Mouse (Mus musculus): ENCODE measurements around the gene 6430548M08Rik. TPM values are rescaled to one million over a fixed set of nuclear protein-coding genes. Genes with fewer than 3 reads are reported as not detected.

Gene 6430548M08Rik
- polyA plus RNA-seq, 1 experiment from 2014 or later = 9.8 TPM

Other genes starting within 250 kb of the 6430548M08Rik start
- gene Usp10, start 203.8 kb upstream of the 6430548M08Rik start, polyA plus RNA-seq (2014; fragmentation: Nextera tagmentation; extraction: Ambion mirVana) = 130 and 136 TPM in 2 replicates
- 11.8 and 11.9 TPM in 2 replicates for gene Gm20388, start 203.3 kb upstream of the 6430548M08Rik start, polyA plus RNA-seq (2014; fragmentation: Nextera tagmentation; extraction: Ambion mirVana)
- 2.1 and 2.6 TPM in 2 replicates for gene Crispld2, start 121.7 kb upstream of the 6430548M08Rik start, polyA plus RNA-seq (2014; fragmentation: Nextera tagmentation; extraction: Ambion mirVana)
- 24.6 and 25.2 TPM in 2 replicates for gene Zdhhc7, start 12.7 kb upstream of the 6430548M08Rik start, polyA plus RNA-seq (2014; fragmentation: Nextera tagmentation; extraction: Ambion mirVana)
- gene Fam92b, start 63.3 kb downstream of the 6430548M08Rik start, polyA plus RNA-seq (2014; fragmentation: Nextera tagmentation; extraction: Ambion mirVana) = 2.1 and 2.7 TPM in 2 replicates
- 16.5 and 17.8 TPM in 2 replicates for gene Gse1, start 114.3 kb downstream of the 6430548M08Rik start, polyA plus RNA-seq (2014; fragmentation: Nextera tagmentation; extraction: Ambion mirVana)

Data from hindbrain, embryonic 11.5 days (tissue).